Mouse (Mus musculus) gastrocnemius, postnatal 25 days (tissue): Measurements from ENCODE around the gene Ros1. TPM values are rescaled to one million over a fixed set of nuclear protein-coding genes. Genes with fewer than 3 reads are reported as not detected.

Experiments used
- DNase-seq: peaks from one replicate; pipeline ENCODE4 v3.0.0; 2022
- microRNA-seq, 2 experiments: library from miRNA; unstranded; fragments of <30 nt; microRNA quantifications; one replicate each; pipeline ENCODE4 v1.2.0; 2021; ENCODE audit warnings: borderline replicate concordance in 2 of 2
- total RNA-seq, 2 experiments: library from RNA; stranded (reverse); gene quantifications; 1 replicate in 1 of 2; 2 replicates in 1 of 2; pipeline ENCODE4 v1.2.3; 2021

Ros1 gene
- total RNA-seq, 2 experiments from 2014 or later = 0.03 to 0.13 TPM

DNA sequence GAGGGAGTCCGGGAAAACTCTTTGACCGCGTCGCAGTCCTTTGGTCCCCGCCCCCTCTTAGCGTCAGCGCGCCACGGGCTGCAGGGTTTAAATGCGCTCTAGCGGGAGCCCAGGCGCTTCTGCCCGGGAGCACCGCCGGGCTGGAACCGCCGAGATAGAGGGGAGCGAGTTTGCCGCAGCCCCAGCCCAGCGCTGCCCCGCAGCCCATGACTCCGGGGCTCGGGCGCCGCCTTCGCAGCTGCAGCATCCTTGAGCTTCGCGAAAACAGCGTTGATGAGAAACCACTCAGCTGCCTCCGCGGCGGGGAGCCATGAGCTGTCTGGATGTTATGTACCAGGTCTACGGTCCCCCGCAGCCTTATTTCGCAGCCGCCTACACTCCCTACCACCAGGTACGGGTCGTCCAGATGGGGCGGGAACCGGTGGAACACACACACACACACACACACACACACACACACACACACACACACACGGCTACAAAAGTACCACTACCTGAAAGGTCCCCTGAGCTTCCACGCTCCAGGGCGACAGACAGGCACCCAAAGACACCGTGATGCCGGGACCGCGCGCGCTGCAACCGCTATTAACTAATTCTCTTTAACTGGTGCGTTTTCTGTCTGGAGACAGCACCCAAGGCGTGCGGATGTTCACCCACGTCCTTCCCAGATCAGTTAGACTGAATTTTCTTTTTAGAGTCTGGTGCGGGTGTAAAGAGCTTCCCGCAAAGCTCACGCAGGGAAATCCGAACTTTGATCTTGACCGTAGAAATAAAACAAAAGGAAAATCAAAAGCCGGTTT lies 172.4 kb downstream of the Ros1 start, which contains the start of gene Vgll2:
Gene Vgll2, plus strand, starts transcription at position 90 of the 800 bp plus-strand sequence.
- peak; percentile 57 for DNase-seq

- DNase-seq = no peak
Observed at GRCm38 (mm10) chr10:52021736-52022394, 173.2 kb downstream of the Ros1 start.

- DNase-seq = no peak
Observed at GRCm38 (mm10) chr10:52021231-52021630, 173.8 kb downstream of the Ros1 start.

- no peak for DNase-seq
Observed at GRCm38 (mm10) chr10:52018471-52018870, 176.6 kb downstream of the Ros1 start.

Small RNAs within 50 kb of the gene (microRNA-seq; reads per million reads assigned to microRNA genes)
- 0 reads per million in 2 experiments for gene Gm24084

Other genes starting within 250 kb of the Ros1 start
- gene Vgll2, start 172.7 kb downstream of the Ros1 start, total RNA-seq = 100 to 1,000 TPM in 1 of 2 experiments, 10 to 100 TPM in 1; 69.8 to 119 TPM
- gene Dcbld1, start 38.4 kb upstream of the Ros1 start, total RNA-seq = 1 to 10 TPM; 1.3 to 1.7 TPM
- not detected for gene Gm26741, start 163.5 kb upstream of the Ros1 start, total RNA-seq
- gene Gopc, start 186.9 kb upstream of the Ros1 start, total RNA-seq = 1 to 10 TPM; 8.0 to 8.4 TPM
- gene Nepn, start 193.7 kb upstream of the Ros1 start, total RNA-seq = under 1 TPM; 0.15 to 0.19 TPM
- gene Nus1, start 222.3 kb upstream of the Ros1 start, total RNA-seq = 10 to 100 TPM; 18.1 to 18.6 TPM